Comparison of ENCODE assay signal across 8 mouse cellular contexts in genomic region chr5:34761934-34762611, GRCm38 (mm10). TPM values are rescaled to one million over a fixed set of nuclear protein-coding genes. Genes with fewer than 3 reads are reported as not detected.
DNase-seq lines count a peak whose midpoint lies in the region; ATAC-seq lines count a peak whose summit lies in the region.

No protein-coding gene starts in this region.

- peak overlapping the region; percentile 98 for H3K9ac ChIP-seq in intestine, embryonic 16.5 days (ENCODE audit: low read depth, low read length)
- H3K9ac ChIP-seq in stomach, embryonic 16.5 days (ENCODE audit: low read length): peak overlapping the region; percentile 95

- H3K4me3 ChIP-seq in intestine, embryonic 16.5 days (ENCODE audit: low read length): peak overlapping the region; percentile 100
- H3K4me3 ChIP-seq in midbrain, embryonic 10.5 days: peak overlapping the region; percentile 100
- peak overlapping the region; percentile 93 for H3K4me3 ChIP-seq in stomach, embryonic 16.5 days (replicated peaks; ENCODE audit: low read length)

- H3K36me3 ChIP-seq in intestine, embryonic 16.5 days (ENCODE audit: control insufficient read depth, insufficient read depth, low read length): no peaks in the 10 kb centered on the region
- peaks cover 14% of the 10 kb centered on the region for H3K36me3 ChIP-seq in midbrain, embryonic 10.5 days
- H3K36me3 ChIP-seq in stomach, embryonic 16.5 days (ENCODE audit: control insufficient read depth, insufficient read depth, low read length): no peaks in the 10 kb centered on the region

- intact Hi-C loops in gastrocnemius, postnatal 14 days (cut with DNase I; ENCODE audit: low total_unique reads): no loop called here
- intact Hi-C loops in left cerebral cortex, postnatal 4 days (cut with DNase I): no loop called here

- no peaks in the 10 kb centered on the region for H3K27me3 ChIP-seq in intestine, embryonic 16.5 days (replicated peaks; ENCODE audit: control insufficient read depth, insufficient read depth, low read length)
- no peaks in the 10 kb centered on the region for H3K27me3 ChIP-seq in midbrain, embryonic 10.5 days (ENCODE audit: low read depth, poor library complexity, severe bottlenecking)
- H3K27me3 ChIP-seq in stomach, embryonic 16.5 days (ENCODE audit: control insufficient read depth, insufficient read depth, low read length): no peaks in the 10 kb centered on the region

- under 1% methylated on average over 50 of the region's 54 CpGs for WGBS in intestine, embryonic 16.5 days
- under 1% methylated on average over 53 of the region's 54 CpGs for WGBS in midbrain, embryonic 10.5 days
- WGBS in stomach, embryonic 16.5 days: under 1% methylated on average over 46 of the region's 54 CpGs

- H3K9me3 ChIP-seq in intestine, embryonic 16.5 days (ENCODE audit: control insufficient read depth, low read length): no peaks in the 10 kb centered on the region
- H3K9me3 ChIP-seq in midbrain, embryonic 10.5 days (replicated peaks): 0 out of 2 replicates have a peak, but pooled peaks cover 3% of the 10 kb centered on the region
- no peaks in the 10 kb centered on the region for H3K9me3 ChIP-seq in stomach, embryonic 16.5 days (replicated peaks; ENCODE audit: control insufficient read depth, low read length)

- ATAC-seq in intestine, embryonic 16.5 days: peak; percentile 70
- ATAC-seq in stomach, embryonic 16.5 days (ENCODE audit: insufficient read depth, low FRiP score): peak; percentile 26; the same call in 1 of the 2 replicates

- 0 out of 2 replicates have a peak, but pooled peaks cover 3% of the 10 kb centered on the region for H3K4me1 ChIP-seq in intestine, embryonic 16.5 days (ENCODE audit: control insufficient read depth, insufficient read depth, low read length)
- peaks cover 20% of the 10 kb centered on the region for H3K4me1 ChIP-seq in midbrain, embryonic 10.5 days
- H3K4me1 ChIP-seq in stomach, embryonic 16.5 days (ENCODE audit: control insufficient read depth, insufficient read depth, low read length): peaks cover 13% of the 10 kb centered on the region

- H3K4me2 ChIP-seq in intestine, embryonic 16.5 days (ENCODE audit: low read depth, low read length): peak overlapping the region; percentile 63
- peak overlapping the region; percentile 77 for H3K4me2 ChIP-seq in stomach, embryonic 16.5 days (ENCODE audit: low read depth, low read length)

- peak overlapping the region; percentile 90 for H3K27ac ChIP-seq in intestine, embryonic 16.5 days (ENCODE audit: low read length)
- H3K27ac ChIP-seq in midbrain, embryonic 10.5 days (replicated peaks): peak overlapping the region; percentile 95
- peak overlapping the region; percentile 89 for H3K27ac ChIP-seq in stomach, embryonic 16.5 days (ENCODE audit: low read length)

- peak; percentile 65 for DNase-seq in 3T3-L1 (ENCODE audit: low read depth, low spot score)
- DNase-seq in ZHBTc4 (ENCODE audit: low read depth, low spot score): peak; percentile 73
- DNase-seq in embryo, embryonic 10.5 days (ENCODE audit: low spot score): peak; percentile 60
- peak; percentile 28 for DNase-seq in gastrocnemius, postnatal 14 days
- peak; percentile 45 for DNase-seq in left cerebral cortex, postnatal 4 days
- peak; percentile 66 for DNase-seq in midbrain, embryonic 10.5 days (ENCODE audit: low spot score)

RNA-seq across cellular contexts. Expression of gene Htt, which starts 0.5 kb away (rescaled TPM):
- total RNA-seq in gastrocnemius, postnatal 14 days (2021): 1 to 10 TPM; 7.1 to 8.1 TPM
- 7.2 and 7.4 TPM in 2 replicates for polyA plus RNA-seq in intestine, embryonic 16.5 days (2015; fragmentation: Nextera tagmentation; extraction: Ambion mirVana)
- 10 to 100 TPM; 56.9 to 57.3 TPM for total RNA-seq in left cerebral cortex, postnatal 4 days (2021)
- 13.2 and 17.1 TPM in 2 replicates for polyA plus RNA-seq in midbrain, embryonic 10.5 days (2016; fragmentation: Nextera tagmentation; extraction: Ambion mirVana)
- 11.0 and 12.1 TPM in 2 replicates for polyA plus RNA-seq in stomach, embryonic 16.5 days (2015; fragmentation: Nextera tagmentation; extraction: Ambion mirVana)

Comparison
In these comparisons a context has a peak if more than half of its experiments do, and no peak if none do; other contexts are left out.
1. Peak in every context shown above with its lines: DNase-seq, ATAC-seq, H3K4me3 ChIP-seq and H3K27ac ChIP-seq.